Mouse (Mus musculus) midbrain, embryonic 12.5 days (tissue): Measurements from ENCODE around the gene Tldc2. TPM values are rescaled to one million over a fixed set of nuclear protein-coding genes. Genes with fewer than 3 reads are reported as not detected.

ENCODE experiments used
- ATAC-seq: fragments of 200-750 bp; cut with Nextera tagmentation; 2 replicates; pipeline ENCODE4 v1.8.0; 2017; ENCODE audit warnings: low read depth, moderate TSS enrichment, moderate library complexity; ENCODE audit not compliant: low FRiP score
- H3K27ac ChIP-seq: fragments of 300-500 bp; sonication (generic); replicated peaks from 2 replicates; pipeline ENCODE4 v1.5.1; 2016; ENCODE audit warnings: mild to moderate bottlenecking
- H3K27me3 ChIP-seq: fragments of 300-500 bp; sonication (generic); 2 replicates; pipeline ENCODE4 v1.6.1; 2016; ENCODE audit warnings: mild to moderate bottlenecking
- H3K36me3 ChIP-seq: fragments of 300-500 bp; sonication (generic); 2 replicates; pipeline ENCODE4 v1.6.1; 2016
- H3K4me1 ChIP-seq: fragments of 300-500 bp; sonication (generic); 2 replicates; pipeline ENCODE4 v1.6.1; 2016
- H3K4me2 ChIP-seq: fragments of 300-500 bp; sonication (generic); replicated peaks from 2 replicates; pipeline ENCODE4 v1.6.1; 2016; ENCODE audit warnings: mild to moderate bottlenecking, moderate library complexity
- H3K4me3 ChIP-seq: fragments of 300-500 bp; sonication (generic); 2 replicates; pipeline ENCODE4 v1.5.1; 2016; ENCODE audit warnings: mild to moderate bottlenecking
- H3K9ac ChIP-seq: fragments of 300-500 bp; sonication (generic); replicated peaks from 2 replicates; pipeline ENCODE4 v1.6.1; 2016; ENCODE audit warnings: mild to moderate bottlenecking, moderate library complexity
- H3K9me3 ChIP-seq: fragments of 300-500 bp; sonication (generic); 2 replicates; pipeline ENCODE4 v1.6.1; 2016; ENCODE audit warnings: mild to moderate bottlenecking
- WGBS: fragments of 180-500 bp; shearing (Covaris S2); methylation state at CpG from one replicate; pipeline ENCODE4 v1.1.7; 2016; 5-methylcytosine and 5-hydroxymethylcytosine counted together
- polyA plus RNA-seq: library from polyadenylated mRNA; unstranded; fragments of >200 nt; fragmentation: Nextera tagmentation; extraction: Ambion mirVana; gene quantifications from 2 replicates; pipeline ENCODE4 v1.2.1, GENCODE M21; 2016

Gene Tldc2
- polyA plus RNA-seq, 1 experiment from 2014 or later = not detected

DNA sequence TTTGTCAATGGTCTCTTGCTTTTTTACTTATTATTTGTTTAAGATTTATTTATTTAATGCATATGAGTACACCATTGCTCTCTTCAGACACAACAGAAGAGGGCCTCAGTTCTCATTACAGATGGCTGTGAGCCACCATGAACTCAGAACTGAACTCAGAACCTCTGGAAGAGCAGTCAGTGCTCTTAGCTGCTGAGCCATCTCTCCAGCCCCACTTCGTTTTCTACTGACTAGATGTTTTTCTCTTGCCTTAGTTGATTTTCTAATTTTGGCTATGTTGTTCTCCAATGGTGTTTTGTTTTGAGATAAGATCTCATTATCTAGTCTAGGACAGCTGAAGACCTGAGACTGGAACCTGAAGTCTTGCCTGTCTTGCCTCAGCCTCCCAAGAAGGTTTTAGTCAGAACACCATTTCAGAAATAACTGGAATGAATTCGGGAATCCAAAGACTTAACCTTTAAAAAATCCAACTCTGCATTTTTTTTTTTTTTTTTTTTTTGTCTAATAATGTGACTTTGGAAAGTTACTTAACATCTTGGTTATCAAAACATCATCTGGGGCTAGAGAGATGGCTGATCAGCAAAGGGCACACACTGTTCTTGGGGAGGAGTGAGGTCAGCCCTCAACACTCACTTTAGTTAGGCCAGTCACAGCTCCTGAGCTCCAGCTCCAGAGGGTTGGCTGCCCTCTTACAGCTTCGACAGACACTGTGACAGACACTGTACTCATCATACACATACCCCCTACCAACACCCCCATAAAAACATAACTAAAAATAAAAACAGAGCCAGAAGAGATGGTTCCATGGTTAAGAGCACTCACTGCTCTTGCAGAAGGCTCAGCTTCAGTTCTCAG, 46.1 kb downstream of the Tldc2 start:
- H3K9ac ChIP-seq = no peak overlapping the region
- 84% methylated on average over 3 of the region's 3 CpGs for WGBS
- no peak for ATAC-seq
- no peaks in the 10 kb centered on the region for H3K36me3 ChIP-seq
- no peaks in the 10 kb centered on the region for H3K27me3 ChIP-seq
- no peak overlapping the region for H3K4me3 ChIP-seq
- H3K9me3 ChIP-seq = no peaks in the 10 kb centered on the region
- peaks cover 7% of the 10 kb centered on the region for H3K4me1 ChIP-seq
- H3K4me2 ChIP-seq = no peak overlapping the region
- no peak overlapping the region for H3K27ac ChIP-seq

GRCm38 (mm10) chr2:157133769-157134478, 47.1 kb downstream of the Tldc2 start:
- 18% methylated on average over 11 of the region's 11 CpGs for WGBS
- Histone ChIP-seq H3K9me3 (no peaks in the 10 kb centered on the region), H3K4me3 (peak overlapping the region; percentile 77), H3K27ac (no peak overlapping the region), H3K36me3 (no peaks in the 10 kb centered on the region), H3K9ac (peak overlapping the region; percentile 74), H3K4me2 (peak overlapping the region; percentile 96), H3K4me1 (peaks cover 7% of the 10 kb centered on the region), H3K27me3 (no peaks in the 10 kb centered on the region)
- ATAC-seq = no peak

DNA sequence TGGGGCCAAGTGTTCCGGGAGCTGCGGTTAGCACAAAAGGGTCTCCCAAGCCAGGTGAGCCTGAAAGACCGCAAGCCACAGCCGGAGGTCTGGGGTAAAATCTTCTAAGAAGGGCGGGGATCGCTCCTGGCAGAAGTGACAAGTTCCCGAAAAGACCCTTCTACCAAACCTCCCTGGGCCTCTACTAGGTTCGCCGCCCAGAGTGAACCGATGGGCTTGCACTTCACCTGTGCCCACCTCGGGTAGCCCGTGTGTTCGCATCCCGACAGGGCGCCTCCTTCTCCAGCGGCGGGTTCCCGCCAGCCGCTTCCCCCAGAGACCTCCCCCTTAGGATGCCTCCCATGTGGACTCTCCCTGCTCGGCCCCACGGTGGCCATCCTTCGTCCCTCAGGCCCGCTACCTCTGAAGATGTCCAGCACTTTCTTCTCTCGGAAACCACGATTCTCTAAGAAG, 47.6 kb downstream of the Tldc2 start:
- peak; percentile 74 for ATAC-seq
- peak overlapping the region; percentile 96 for H3K4me2 ChIP-seq
- H3K4me1 ChIP-seq = peaks cover 7% of the 10 kb centered on the region
- H3K9ac ChIP-seq = peak overlapping the region; percentile 74
- under 1% methylated on average over 25 of the region's 25 CpGs for WGBS
- no peaks in the 10 kb centered on the region for H3K36me3 ChIP-seq
- H3K27me3 ChIP-seq = no peaks in the 10 kb centered on the region
- no peaks in the 10 kb centered on the region for H3K9me3 ChIP-seq
- peak overlapping the region; percentile 77 for H3K4me3 ChIP-seq
- H3K27ac ChIP-seq = peak overlapping the region; percentile 49; the same call in 1 of the 2 replicates

- WGBS = under 1% methylated on average over 32 of the region's 32 CpGs
- H3K27me3 ChIP-seq = no peaks in the 10 kb centered on the region
- peaks cover 7% of the 10 kb centered on the region for H3K4me1 ChIP-seq
- H3K36me3 ChIP-seq = no peaks in the 10 kb centered on the region
- peak within 1 kb of the TSS; percentile 77 for H3K4me3 ChIP-seq
- peak within 1 kb of the TSS; percentile 49; the same call in 1 of the 2 replicates for H3K27ac ChIP-seq
- peak; percentile 94 for ATAC-seq
- peak within 1 kb of the TSS; percentile 96 for H3K4me2 ChIP-seq
- H3K9me3 ChIP-seq = no peaks in the 10 kb centered on the region
- H3K9ac ChIP-seq = peak within 1 kb of the TSS; percentile 74
These were observed 48.2 kb downstream of the Tldc2 start, which contains the start of gene Samhd1 for GRCm38 (mm10) chr2:157135014-157135413. TSS of gene Samhd1 (minus strand) at chr2:157135265.

DNA sequence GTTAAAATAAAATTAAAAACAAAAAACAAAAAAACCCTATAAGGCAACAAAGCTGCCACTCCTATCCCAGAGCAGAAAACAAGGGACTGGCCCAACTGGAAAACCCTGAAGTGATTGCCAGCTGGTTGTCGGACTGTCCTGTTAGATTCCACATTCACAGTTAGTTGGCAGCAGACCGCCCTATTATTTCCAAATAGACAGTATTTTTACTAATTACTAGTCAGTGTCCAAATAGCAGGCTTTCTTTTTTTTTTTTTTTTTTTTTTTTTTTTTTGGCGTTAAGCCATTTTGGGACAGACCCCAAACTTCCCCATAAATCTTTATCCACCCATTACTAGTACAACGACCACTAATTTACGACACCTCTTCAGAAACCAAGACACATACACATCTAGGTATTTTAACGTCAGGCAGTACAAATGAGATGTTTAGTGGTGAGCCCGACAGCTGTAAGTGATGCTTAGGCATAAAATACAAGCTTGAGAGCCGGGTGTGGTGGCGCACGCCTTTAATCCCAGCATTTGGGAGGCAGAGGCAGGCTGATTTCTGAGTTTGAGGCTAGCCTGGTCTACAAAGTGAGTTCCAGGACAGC, 48.8 kb downstream of the Tldc2 start:
- no peaks in the 10 kb centered on the region for H3K27me3 ChIP-seq
- H3K27ac ChIP-seq = no peak overlapping the region
- peak overlapping the region; percentile 74; the same call in 1 of the 2 replicates for H3K9ac ChIP-seq
- H3K36me3 ChIP-seq = no peaks in the 10 kb centered on the region
- WGBS = 90% methylated on average over 10 of the region's 10 CpGs
- H3K4me3 ChIP-seq = peak overlapping the region; percentile 77
- H3K9me3 ChIP-seq = no peaks in the 10 kb centered on the region
- peak overlapping the region; percentile 96 for H3K4me2 ChIP-seq
- peaks cover 7% of the 10 kb centered on the region for H3K4me1 ChIP-seq
- no peak for ATAC-seq

DNA sequence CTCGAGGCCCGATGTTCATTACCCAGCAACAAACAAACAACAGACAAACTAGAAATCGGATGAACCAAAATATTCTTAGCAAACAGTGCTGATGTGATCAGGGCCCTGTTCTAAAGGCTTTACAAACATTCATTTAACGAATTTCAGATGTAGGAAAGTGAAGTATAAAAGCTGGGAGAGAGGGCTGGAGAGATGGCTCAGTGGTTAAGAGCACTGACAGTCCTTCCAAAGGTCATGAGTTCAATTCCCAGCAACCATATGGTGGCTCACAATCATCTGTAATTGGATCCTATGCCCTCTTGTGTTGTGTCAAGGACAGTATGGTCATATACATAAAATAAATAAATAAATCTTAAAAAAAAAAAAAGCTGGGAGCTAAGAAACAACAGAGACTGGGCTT, 49.3 kb downstream of the Tldc2 start:
- no peak overlapping the region for H3K4me2 ChIP-seq
- no peak overlapping the region for H3K4me3 ChIP-seq
- no peak overlapping the region for H3K9ac ChIP-seq
- H3K36me3 ChIP-seq = no peaks in the 10 kb centered on the region
- H3K4me1 ChIP-seq = peaks cover 7% of the 10 kb centered on the region
- 92% methylated on average over 4 of the region's 4 CpGs for WGBS
- H3K27me3 ChIP-seq = no peaks in the 10 kb centered on the region
- H3K9me3 ChIP-seq = no peaks in the 10 kb centered on the region
- no peak overlapping the region for H3K27ac ChIP-seq
- no peak for ATAC-seq

DNA sequence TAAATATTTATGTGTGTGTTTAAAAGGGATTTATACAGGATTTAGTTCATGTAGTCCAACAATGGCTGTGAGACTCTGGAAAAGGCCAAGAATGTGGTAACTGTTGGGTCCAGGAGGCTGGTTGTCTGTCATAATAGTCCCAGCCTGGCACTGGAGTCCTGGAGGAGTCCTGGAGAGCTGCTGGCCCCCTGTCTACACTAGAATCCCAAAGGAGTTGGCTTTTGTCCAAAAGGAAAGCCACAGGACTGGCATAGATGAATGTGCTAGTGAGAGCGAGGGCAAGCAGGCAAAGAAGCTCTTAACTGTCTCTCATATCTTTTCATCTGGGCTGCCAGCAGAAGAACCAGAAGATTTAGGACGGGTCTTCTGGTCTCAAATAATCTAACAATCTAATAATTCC, 49.8 kb downstream of the Tldc2 start:
- no peak overlapping the region for H3K27ac ChIP-seq
- H3K36me3 ChIP-seq = no peaks in the 10 kb centered on the region
- peaks cover 7% of the 10 kb centered on the region for H3K4me1 ChIP-seq
- no peak overlapping the region for H3K9ac ChIP-seq
- no peaks in the 10 kb centered on the region for H3K9me3 ChIP-seq
- 83% methylated on average over 2 of the region's 2 CpGs for WGBS
- ATAC-seq = no peak
- no peaks in the 10 kb centered on the region for H3K27me3 ChIP-seq
- no peak overlapping the region for H3K4me2 ChIP-seq
- no peak overlapping the region for H3K4me3 ChIP-seq

- 93% methylated on average over 9 of the region's 9 CpGs for WGBS
- Histone ChIP-seq H3K4me3 (no peak overlapping the region), H3K27me3 (no peaks in the 10 kb centered on the region), H3K9ac (no peak overlapping the region), H3K4me1 (peaks cover 7% of the 10 kb centered on the region), H3K27ac (no peak overlapping the region), H3K36me3 (no peaks in the 10 kb centered on the region), H3K9me3 (no peaks in the 10 kb centered on the region), H3K4me2 (no peak overlapping the region)
- ATAC-seq = no peak
These were observed 51.3 kb downstream of the Tldc2 start for GRCm38 (mm10) chr2:157137959-157138731.

- Histone ChIP-seq H3K36me3 (no peaks in the 10 kb centered on the region), H3K9ac (no peak overlapping the region), H3K27me3 (no peaks in the 10 kb centered on the region), H3K4me3 (no peak overlapping the region), H3K9me3 (no peaks in the 10 kb centered on the region), H3K4me1 (peaks cover 7% of the 10 kb centered on the region), H3K27ac (no peak overlapping the region), H3K4me2 (no peak overlapping the region)
- WGBS = 78% methylated on average over 5 of the region's 5 CpGs
- no peak for ATAC-seq
These were observed 52.0 kb downstream of the Tldc2 start for GRCm38 (mm10) chr2:157138808-157139207.

GRCm38 (mm10) chr2:157139251-157139802, 52.5 kb downstream of the Tldc2 start:
- no peak for ATAC-seq
- Histone ChIP-seq H3K4me1 (peaks cover 3% of the 10 kb centered on the region), H3K27me3 (no peaks in the 10 kb centered on the region), H3K9me3 (no peaks in the 10 kb centered on the region), H3K36me3 (no peaks in the 10 kb centered on the region), H3K4me3 (no peak overlapping the region), H3K9ac (no peak overlapping the region), H3K4me2 (no peak overlapping the region), H3K27ac (no peak overlapping the region)
- 93% methylated on average over 5 of the region's 5 CpGs for WGBS

DNA sequence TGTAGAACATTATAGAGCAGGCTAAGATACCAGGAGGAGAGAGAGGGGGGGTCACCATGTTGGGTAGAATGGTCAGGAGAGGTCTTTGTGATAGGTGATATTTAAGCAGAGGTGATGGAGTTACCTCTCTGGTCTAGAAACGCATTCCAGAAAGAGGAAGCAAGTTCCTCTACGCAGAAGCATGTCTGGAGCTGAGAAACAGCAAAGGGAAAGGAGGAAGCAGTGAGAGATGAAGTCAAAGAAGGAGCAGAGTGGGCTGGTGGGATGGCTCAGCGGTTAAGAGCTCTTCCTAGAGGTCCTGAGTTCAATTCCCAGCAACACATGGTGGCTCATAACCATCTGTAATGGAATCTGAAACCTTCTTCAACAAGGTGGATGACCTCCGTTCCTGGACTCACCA, 55.1 kb downstream of the Tldc2 start:
- Histone ChIP-seq H3K27me3 (no peaks in the 10 kb centered on the region), H3K4me2 (no peak overlapping the region), H3K9me3 (no peaks in the 10 kb centered on the region), H3K4me3 (no peak overlapping the region), H3K36me3 (peaks cover 6% of the 10 kb centered on the region; the same call in 1 of the 2 replicates), H3K27ac (no peak overlapping the region), H3K9ac (no peak overlapping the region), H3K4me1 (no peaks in the 10 kb centered on the region)
- no peak for ATAC-seq
- WGBS = 82% methylated on average over 4 of the region's 4 CpGs
